Mouse (Mus musculus) layer of hippocampus, adult 18-20 months (tissue): Measurements from ENCODE around the gene Itgb1bp1. TPM values are rescaled to one million over a fixed set of nuclear protein-coding genes. Genes with fewer than 3 reads are reported as not detected.

ENCODE experiments used
- DNase-seq, 2 experiments: peaks; one replicate each; pipeline ENCODE4 v3.0.0; 2022; ENCODE audit warnings: low spot score in 2 of 2
- total RNA-seq, 2 experiments: library from RNA; stranded (reverse); gene quantifications; 2 replicates each; pipeline ENCODE4 v1.2.3; 2021

Gene Itgb1bp1
- total RNA-seq, 2 experiments from 2014 or later, result 40.7 to 43.4 TPM

- no peak for DNase-seq
These were observed 38.2 kb downstream of the Itgb1bp1 start for GRCm38 (mm10) chr12:21247711-21248392.

DNA sequence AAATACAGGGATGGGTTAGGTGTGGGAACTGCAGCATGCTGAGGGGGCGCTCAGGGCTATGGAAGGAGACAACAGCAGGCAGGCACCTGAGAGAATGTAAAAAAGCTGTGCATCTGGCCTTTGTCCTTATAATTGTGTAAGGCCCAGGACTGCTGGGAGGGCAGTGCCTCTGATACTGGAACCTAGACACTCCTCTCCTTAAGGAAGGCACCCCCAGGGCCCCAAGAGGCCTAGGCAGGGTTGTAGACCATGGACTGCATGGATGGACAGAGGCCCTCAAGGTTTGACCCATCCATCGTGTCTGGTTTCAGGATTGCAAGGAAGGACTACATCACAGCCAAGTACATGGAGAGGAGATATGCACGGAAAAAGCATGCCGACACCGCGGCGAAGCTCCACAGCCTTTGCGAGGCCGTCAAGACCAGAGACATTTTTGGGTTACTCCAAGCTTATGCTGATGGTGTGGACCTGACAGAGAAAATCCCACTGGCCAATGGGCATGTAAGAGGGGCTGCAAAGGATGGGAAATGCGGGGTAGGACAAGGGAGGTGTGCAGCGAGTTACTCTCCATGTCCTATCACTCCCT, 41.6 kb downstream of the Itgb1bp1 start:
- no peak for DNase-seq

DNA sequence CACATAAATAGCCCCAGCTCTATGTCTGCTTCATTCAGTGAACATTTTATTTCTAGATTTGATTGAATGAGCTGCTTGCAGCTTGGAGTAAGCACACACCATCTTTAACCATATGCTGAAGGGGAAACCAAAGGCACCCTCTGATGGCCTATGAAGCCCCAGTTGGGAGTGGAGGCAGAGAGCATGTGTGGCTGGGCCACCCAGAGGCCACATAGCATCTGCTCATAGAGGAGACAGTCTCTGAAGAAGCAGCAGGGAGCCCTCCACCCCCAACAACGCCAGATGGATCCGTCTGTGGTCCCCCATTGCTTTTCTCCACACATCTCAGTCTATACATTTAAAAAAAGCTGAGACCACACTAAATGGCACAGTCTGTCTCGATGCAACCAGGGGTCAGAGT, 44.1 kb downstream of the Itgb1bp1 start:
- no peak for DNase-seq

DNA sequence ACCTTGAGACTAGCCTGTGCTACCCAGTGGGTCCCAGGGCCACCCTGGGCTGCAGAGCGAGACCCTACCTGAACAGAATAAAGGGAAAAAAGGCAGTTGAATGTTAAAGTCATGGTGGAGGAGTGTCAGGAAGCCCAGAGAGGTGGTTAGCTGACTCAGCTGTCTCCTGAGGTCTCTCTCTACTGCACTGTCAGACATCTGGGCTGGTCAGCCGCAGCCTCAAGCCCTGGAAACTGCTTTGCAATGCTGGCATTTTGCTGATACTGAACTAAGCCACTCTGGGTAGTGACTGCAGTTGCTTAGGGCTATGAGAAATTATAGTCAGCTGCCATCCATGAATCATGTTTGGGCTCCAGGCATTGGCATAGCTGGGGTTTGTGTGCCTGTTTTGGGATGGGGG, 51.5 kb downstream of the Itgb1bp1 start:
- DNase-seq, result no peak

DNA sequence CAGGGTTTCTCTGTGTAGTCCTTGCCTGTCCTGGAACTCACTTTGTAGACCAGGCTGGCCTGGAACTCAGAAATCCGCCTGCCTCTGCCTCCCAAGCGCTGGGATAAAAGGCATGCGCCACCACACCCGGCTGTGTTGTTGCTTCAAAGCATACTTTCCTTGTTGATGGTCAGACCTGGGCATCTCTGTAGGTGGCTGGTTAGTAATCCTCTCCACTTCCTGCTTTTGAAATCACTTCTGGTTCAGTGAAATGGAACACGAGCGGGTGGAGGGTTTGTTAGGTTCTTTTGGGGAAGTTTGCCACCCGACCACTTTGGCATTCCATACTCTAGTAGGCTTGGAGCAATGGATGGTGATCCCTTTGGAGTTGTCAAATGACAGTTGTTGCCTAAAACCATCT, 52.4 kb downstream of the Itgb1bp1 start:
- no peak for DNase-seq

DNA sequence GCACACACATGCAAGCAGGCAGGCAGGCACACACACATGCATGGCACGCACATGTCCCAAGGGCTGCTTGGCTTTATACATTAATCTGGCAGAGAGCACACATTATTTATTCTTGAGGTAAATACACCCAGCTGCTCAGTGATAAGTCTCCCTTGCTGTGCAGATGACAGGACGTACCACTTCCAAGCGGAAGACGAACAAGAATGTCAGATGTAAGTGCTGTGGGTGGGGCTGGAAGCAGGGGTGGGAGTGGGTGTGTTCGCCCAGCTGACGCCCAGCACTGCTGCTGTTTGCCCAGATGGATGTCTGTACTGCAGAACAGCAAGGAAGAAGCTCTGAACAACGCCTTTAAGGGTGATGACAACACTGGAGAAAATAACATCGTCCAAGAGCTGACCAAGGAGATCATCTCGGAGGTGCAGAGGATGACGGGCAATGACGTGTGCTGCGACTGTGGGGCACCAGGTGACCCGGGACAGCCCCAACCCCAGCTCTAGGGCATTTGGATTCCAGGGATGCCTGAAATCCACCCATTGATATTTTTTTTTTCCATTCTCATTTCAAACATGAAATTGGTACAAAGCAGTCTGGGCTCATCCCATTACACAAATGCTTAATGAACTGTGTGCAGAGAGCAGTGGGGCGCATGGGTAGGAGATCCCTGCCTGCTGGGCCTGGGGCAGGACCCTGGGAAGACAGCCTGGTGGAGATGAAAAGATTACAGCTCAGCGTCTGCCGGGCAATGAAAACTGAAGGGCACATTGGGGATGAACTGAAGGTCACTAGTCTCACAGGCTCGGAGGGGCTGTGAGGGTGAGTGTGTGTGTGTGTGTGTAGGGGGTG, 56.8 kb downstream of the Itgb1bp1 start:
- peak; percentile 35 to 75 for DNase-seq

GRCm38 (mm10) chr12:21228650-21229049, 57.4 kb downstream of the Itgb1bp1 start:
- DNase-seq, result no peak

GRCm38 (mm10) chr12:21227076-21227980, 58.8 kb downstream of the Itgb1bp1 start:
- DNase-seq, result peak; percentile 25 to 55

GRCm38 (mm10) chr12:21226316-21226715, 59.8 kb downstream of the Itgb1bp1 start:
- DNase-seq, result no peak

DNA sequence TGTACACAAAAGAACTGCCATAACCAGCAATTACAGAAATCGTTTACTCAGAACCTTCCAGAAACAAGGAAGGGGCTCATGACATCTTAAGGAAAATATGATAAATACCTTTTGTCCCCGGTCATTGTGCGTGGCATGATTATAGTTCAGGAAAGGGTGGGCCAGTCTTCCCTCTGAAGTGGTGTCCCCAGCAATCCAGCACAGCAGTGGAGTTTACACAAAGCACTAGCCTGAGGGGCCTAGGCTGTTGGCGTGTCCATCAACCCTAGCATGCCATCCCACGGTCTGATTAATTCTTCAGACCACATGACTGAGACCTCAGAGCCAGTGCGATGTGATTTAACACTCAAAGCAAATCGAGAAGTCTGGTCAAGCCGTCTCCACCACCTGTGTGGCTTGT, 60.7 kb downstream of the Itgb1bp1 start:
- no peak for DNase-seq

GRCm38 (mm10) chr12:21223923-21224322, 62.2 kb downstream of the Itgb1bp1 start:
- no peak for DNase-seq

DNA sequence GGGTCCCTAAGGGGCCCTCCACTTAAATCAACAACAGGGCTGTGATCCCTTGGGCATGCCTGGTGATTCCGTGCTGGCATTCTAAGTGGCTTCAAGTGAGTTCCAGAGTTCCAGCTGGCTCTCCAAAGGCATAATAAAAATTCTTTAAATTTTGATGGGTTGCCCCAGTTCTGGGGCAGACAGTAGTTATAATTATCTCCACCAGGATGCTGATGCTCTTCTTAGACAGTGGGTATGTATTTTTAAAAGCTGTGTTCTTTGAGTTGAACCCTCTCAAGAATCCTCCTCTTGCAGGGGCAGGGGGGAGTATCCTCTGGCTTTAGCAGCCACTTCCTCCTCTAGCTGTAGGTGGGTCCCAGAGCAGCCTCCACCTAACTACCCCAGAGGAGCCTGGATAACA, 65.5 kb downstream of the Itgb1bp1 start:
- no peak for DNase-seq

DNA sequence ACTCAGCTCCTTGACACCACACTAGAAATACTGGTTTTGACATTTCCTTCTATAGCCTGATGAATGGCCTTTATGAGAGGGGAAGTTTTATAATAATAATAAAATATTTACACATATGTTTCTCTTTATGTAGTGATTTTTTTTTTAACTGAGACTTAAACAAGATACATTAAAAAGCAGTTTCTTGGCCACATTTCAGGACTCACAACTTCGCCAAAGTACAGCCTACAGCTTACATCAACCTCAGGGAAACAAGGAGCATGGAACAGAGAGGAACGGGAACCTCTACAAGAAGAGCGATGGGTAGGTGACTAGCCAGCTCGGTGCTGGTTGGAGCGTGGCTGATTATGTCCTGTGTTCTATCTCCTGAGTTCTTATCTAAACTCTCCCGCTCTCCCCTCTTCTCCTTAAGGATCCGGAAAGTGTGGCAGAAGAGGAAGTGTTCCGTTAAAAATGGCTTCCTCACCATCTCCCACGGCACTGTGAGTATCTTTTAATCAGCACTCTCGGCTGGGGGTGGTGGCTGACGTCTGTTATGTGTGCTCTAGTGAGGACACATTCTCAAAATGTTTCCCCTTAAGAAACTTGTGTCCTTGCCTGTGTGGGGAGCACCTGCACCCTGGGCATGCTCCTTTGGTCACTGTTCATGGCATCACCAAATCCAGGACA, 68.2 kb downstream of the Itgb1bp1 start:
- DNase-seq, result no peak

GRCm38 (mm10) chr12:21214551-21215165, 71.4 kb downstream of the Itgb1bp1 start:
- no peak for DNase-seq

GRCm38 (mm10) chr12:21212876-21213275, 73.2 kb downstream of the Itgb1bp1 start:
- no peak for DNase-seq

DNA sequence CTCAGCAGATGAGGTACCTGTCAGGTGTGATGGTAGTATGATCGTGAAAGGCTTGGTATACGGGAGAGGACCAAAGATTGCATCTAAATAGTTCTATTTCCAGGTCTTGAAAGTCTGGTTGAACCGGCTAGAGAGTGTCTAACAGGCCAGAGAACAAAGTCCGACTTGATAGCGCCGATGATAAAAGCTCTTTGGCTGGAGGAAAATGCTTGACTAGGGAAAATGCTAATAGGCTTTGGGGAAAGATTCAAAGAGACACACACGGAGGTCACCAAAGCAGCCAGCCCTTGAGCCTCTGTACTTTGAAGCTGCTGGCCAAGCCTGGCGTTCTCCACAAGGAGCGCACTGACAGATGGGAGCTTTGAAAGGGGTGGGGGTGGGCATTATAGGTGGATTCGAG, 76.8 kb downstream of the Itgb1bp1 start:
- DNase-seq, result no peak

- no peak for DNase-seq
These were observed 77.8 kb downstream of the Itgb1bp1 start for GRCm38 (mm10) chr12:21208172-21208795.

- no peak for DNase-seq
These were observed 78.7 kb downstream of the Itgb1bp1 start for GRCm38 (mm10) chr12:21207422-21207821.

GRCm38 (mm10) chr12:21205799-21206198, 80.3 kb downstream of the Itgb1bp1 start:
- no peak for DNase-seq
